Mouse (Mus musculus): ENCODE measurements around the gene Mettl5.

GRCm38 (mm10) chr2:69884581-69884980 is 834 bp downstream of the Mettl5 start:
- TF ChIP-seq CTCF (IDR thresholded peaks at IDR 0.05; ENCODE audit: borderline replicate concordance, insufficient read depth, low read depth, low read length) (no peak), POLR2A (IDR thresholded peaks at IDR 0.05; ENCODE audit: borderline replicate concordance, insufficient read depth, low read length) (no peak)
